Mouse (Mus musculus): Measurements from ENCODE around the gene Pbx4.

Pbx4 gene

GRCm38 (mm10) chr8:69890813-69891241 is 58.5 kb downstream of the Pbx4 start:
- H3K27me3 ChIP-seq (ENCODE audit: control insufficient read depth, insufficient read depth, low read length, poor library complexity, severe bottlenecking): no peaks in the 10 kb centered on the region
- peaks cover 2% of the 10 kb centered on the region for H3K36me3 ChIP-seq (ENCODE audit: control insufficient read depth, insufficient read depth, low read length, poor library complexity, severe bottlenecking)
- peak; percentile 62 for DNase-seq (ENCODE audit: low read depth, low spot score)

GRCm38 (mm10) chr8:69893863-69894262 is 61.6 kb downstream of the Pbx4 start:
- peaks cover 2% of the 10 kb centered on the region for H3K36me3 ChIP-seq (ENCODE audit: control insufficient read depth, insufficient read depth, low read length, poor library complexity, severe bottlenecking)
- peak; percentile 60 for DNase-seq (ENCODE audit: low read depth, low spot score)

GRCm38 (mm10) chr8:69894836-69895332 is 62.6 kb downstream of the Pbx4 start:
- no peak for DNase-seq (ENCODE audit: low read depth, low spot score)
- Histone ChIP-seq H3K27me3 (ENCODE audit: control insufficient read depth, insufficient read depth, low read length, poor library complexity, severe bottlenecking) (no peaks in the 10 kb centered on the region), H3K36me3 (ENCODE audit: control insufficient read depth, insufficient read depth, low read length, poor library complexity, severe bottlenecking) (peaks cover 2% of the 10 kb centered on the region)

More at GRCm38 (mm10) chr8:69893863-69894262, 61.6 kb downstream of the Pbx4 start:
- H3K27me3 ChIP-seq (ENCODE audit: control insufficient read depth, insufficient read depth, low read length, poor library complexity, severe bottlenecking): no peaks in the 10 kb centered on the region

GRCm38 (mm10) chr8:69895772-69896451 is 63.6 kb downstream of the Pbx4 start:
- no peak for DNase-seq (ENCODE audit: low read depth, low spot score)
- no peaks in the 10 kb centered on the region for H3K27me3 ChIP-seq (ENCODE audit: control insufficient read depth, insufficient read depth, low read length, poor library complexity, severe bottlenecking)

GRCm38 (mm10) chr8:69897857-69898256 is 65.6 kb downstream of the Pbx4 start:
- H3K27me3 ChIP-seq (ENCODE audit: control insufficient read depth, insufficient read depth, low read length, poor library complexity, severe bottlenecking): no peaks in the 10 kb centered on the region
- H3K36me3 ChIP-seq (ENCODE audit: control insufficient read depth, insufficient read depth, low read length, poor library complexity, severe bottlenecking): peaks cover 2% of the 10 kb centered on the region
- DNase-seq (ENCODE audit: low read depth, low spot score): no peak

More at GRCm38 (mm10) chr8:69895772-69896451, 63.6 kb downstream of the Pbx4 start:
- H3K36me3 ChIP-seq (ENCODE audit: control insufficient read depth, insufficient read depth, low read length, poor library complexity, severe bottlenecking): peaks cover 2% of the 10 kb centered on the region

- H3K27me3 ChIP-seq (ENCODE audit: control insufficient read depth, insufficient read depth, low read length, poor library complexity, severe bottlenecking): no peaks in the 10 kb centered on the region
- DNase-seq (ENCODE audit: low read depth, low spot score): no peak
- H3K36me3 ChIP-seq (ENCODE audit: control insufficient read depth, insufficient read depth, low read length, poor library complexity, severe bottlenecking): no peaks in the 10 kb centered on the region; the same call in 1 of the 2 replicates
Observed at GRCm38 (mm10) chr8:69899876-69900275, 67.6 kb downstream of the Pbx4 start.

- no peak for DNase-seq (ENCODE audit: low read depth, low spot score)
- no peaks in the 10 kb centered on the region; the same call in 1 of the 2 replicates for H3K36me3 ChIP-seq (ENCODE audit: control insufficient read depth, insufficient read depth, low read length, poor library complexity, severe bottlenecking)
- H3K27me3 ChIP-seq (ENCODE audit: control insufficient read depth, insufficient read depth, low read length, poor library complexity, severe bottlenecking): no peaks in the 10 kb centered on the region
Observed at GRCm38 (mm10) chr8:69900895-69901451, 68.7 kb downstream of the Pbx4 start.

GRCm38 (mm10) chr8:69901484-69902162 is 69.3 kb downstream of the Pbx4 start:
- no peaks in the 10 kb centered on the region for H3K27me3 ChIP-seq (ENCODE audit: control insufficient read depth, insufficient read depth, low read length, poor library complexity, severe bottlenecking)
- peak; percentile 96 for DNase-seq (ENCODE audit: low read depth, low spot score)
- no peaks in the 10 kb centered on the region; the same call in 1 of the 2 replicates for H3K36me3 ChIP-seq (ENCODE audit: control insufficient read depth, insufficient read depth, low read length, poor library complexity, severe bottlenecking)

- DNase-seq (ENCODE audit: low read depth, low spot score): peak; percentile 85
- H3K36me3 ChIP-seq (ENCODE audit: control insufficient read depth, insufficient read depth, low read length, poor library complexity, severe bottlenecking): no peaks in the 10 kb centered on the region
- no peaks in the 10 kb centered on the region for H3K27me3 ChIP-seq (ENCODE audit: control insufficient read depth, insufficient read depth, low read length, poor library complexity, severe bottlenecking)
Observed at GRCm38 (mm10) chr8:69902163-69903062, 70.1 kb downstream of the Pbx4 start, which contains the start of the genes Tssk6, Ndufa13 and Yjefn3. Gene Tssk6 (plus strand): TSS chr8:69902184. Gene Ndufa13 (minus strand): TSS chr8:69902558. Gene Yjefn3 (minus strand): TSS chr8:69902712.

- Histone ChIP-seq H3K36me3 (ENCODE audit: control insufficient read depth, insufficient read depth, low read length, poor library complexity, severe bottlenecking) (no peaks in the 10 kb centered on the region), H3K27me3 (ENCODE audit: control insufficient read depth, insufficient read depth, low read length, poor library complexity, severe bottlenecking) (no peaks in the 10 kb centered on the region)
- DNase-seq (ENCODE audit: low read depth, low spot score): peak; percentile 97
Observed at GRCm38 (mm10) chr8:69903063-69903542, 70.8 kb downstream of the Pbx4 start.

GRCm38 (mm10) chr8:69904096-69904495 is 71.8 kb downstream of the Pbx4 start:
- Histone ChIP-seq H3K27me3 (ENCODE audit: control insufficient read depth, insufficient read depth, low read length, poor library complexity, severe bottlenecking) (no peaks in the 10 kb centered on the region), H3K36me3 (ENCODE audit: control insufficient read depth, insufficient read depth, low read length, poor library complexity, severe bottlenecking) (no peaks in the 10 kb centered on the region; the same call in 1 of the 2 replicates)
- DNase-seq (ENCODE audit: low read depth, low spot score): no peak

GRCm38 (mm10) chr8:69906260-69906659 is 74.0 kb downstream of the Pbx4 start:
- Histone ChIP-seq H3K36me3 (ENCODE audit: control insufficient read depth, insufficient read depth, low read length, poor library complexity, severe bottlenecking) (no peaks in the 10 kb centered on the region; the same call in none of the 2 replicates), H3K27me3 (ENCODE audit: control insufficient read depth, insufficient read depth, low read length, poor library complexity, severe bottlenecking) (no peaks in the 10 kb centered on the region)
- DNase-seq (ENCODE audit: low read depth, low spot score): no peak

GRCm38 (mm10) chr8:69907106-69907505 is 74.8 kb downstream of the Pbx4 start:
- H3K36me3 ChIP-seq (ENCODE audit: control insufficient read depth, insufficient read depth, low read length, poor library complexity, severe bottlenecking): peaks cover 2% of the 10 kb centered on the region
- H3K27me3 ChIP-seq (ENCODE audit: control insufficient read depth, insufficient read depth, low read length, poor library complexity, severe bottlenecking): no peaks in the 10 kb centered on the region
- no peak for DNase-seq (ENCODE audit: low read depth, low spot score)

- Histone ChIP-seq H3K36me3 (ENCODE audit: control insufficient read depth, insufficient read depth, low read length, poor library complexity, severe bottlenecking) (peaks cover 5% of the 10 kb centered on the region), H3K27me3 (ENCODE audit: control insufficient read depth, insufficient read depth, low read length, poor library complexity, severe bottlenecking) (no peaks in the 10 kb centered on the region)
- no peak for DNase-seq (ENCODE audit: low read depth, low spot score)
Observed at GRCm38 (mm10) chr8:69911917-69912316, 79.6 kb downstream of the Pbx4 start.
